Mouse (Mus musculus) mouse embryonic stem cell (cell line): ENCODE results near the gene Zfhx3.

Source experiments
- in situ Hi-C, 2 experiments: fragments of 300-500 bp; cut with MboI; formaldehyde crosslinking; loops; 1 replicate in 1 of 2; 3 replicates in 1 of 2; pipeline ENCODE4 v1.14.3; 2019 to 2020; ENCODE audit warnings: low sequenced_read_pairs in 2 of 2, low pct_unique_long_range_greater_than_20kb in 1 of 2, mixed read lengths in 1 of 2; ENCODE audit not compliant: unreplicated experiment in 1 of 2

Gene Zfhx3

GRCm38 (mm10) chr8:108886599-108887255, 944.3 kb downstream of the Zfhx3 start:
- in situ Hi-C loops = no loop called here

GRCm38 (mm10) chr8:108887256-108887615, 944.8 kb downstream of the Zfhx3 start:
- in situ Hi-C loops = no loop called here

GRCm38 (mm10) chr8:108887890-108888289, 945.4 kb downstream of the Zfhx3 start:
- in situ Hi-C loops = no loop called here

GRCm38 (mm10) chr8:108888924-108889323, 946.5 kb downstream of the Zfhx3 start:
- in situ Hi-C loops = no loop called here

GRCm38 (mm10) chr8:108889406-108889805, 947.0 kb downstream of the Zfhx3 start:
- in situ Hi-C loops = no loop called here

- in situ Hi-C loops = no loop called here
Measured at GRCm38 (mm10) chr8:108894287-108894686, 951.8 kb downstream of the Zfhx3 start.

- in situ Hi-C loops = no loop called here
Measured at GRCm38 (mm10) chr8:108896468-108897346, 954.3 kb downstream of the Zfhx3 start.

GRCm38 (mm10) chr8:108897347-108898100, 955.1 kb downstream of the Zfhx3 start:
- in situ Hi-C loops = no loop called here

GRCm38 (mm10) chr8:108899251-108899771, 956.9 kb downstream of the Zfhx3 start:
- in situ Hi-C loops = no loop called here

GRCm38 (mm10) chr8:108900541-108900940, 958.1 kb downstream of the Zfhx3 start:
- in situ Hi-C loops = no loop called here

- in situ Hi-C loops = no loop called here
Measured at GRCm38 (mm10) chr8:108901208-108901607, 958.8 kb downstream of the Zfhx3 start.

GRCm38 (mm10) chr8:108903550-108903949, 961.1 kb downstream of the Zfhx3 start:
- in situ Hi-C loops = no loop called here

GRCm38 (mm10) chr8:108904288-108904971, 962.0 kb downstream of the Zfhx3 start:
- in situ Hi-C loops = no loop called here

- in situ Hi-C loops = no loop called here
Measured at GRCm38 (mm10) chr8:108908066-108908465, 965.6 kb downstream of the Zfhx3 start.

- in situ Hi-C loops = no loop called here
Measured at GRCm38 (mm10) chr8:108908540-108908939, 966.1 kb downstream of the Zfhx3 start.

- in situ Hi-C loops = no loop called here
Measured at GRCm38 (mm10) chr8:108909035-108909434, 966.6 kb downstream of the Zfhx3 start.

- in situ Hi-C loops = no loop called here
Measured at GRCm38 (mm10) chr8:108909455-108909854, 967.0 kb downstream of the Zfhx3 start.

- in situ Hi-C loops = no loop called here
Measured at GRCm38 (mm10) chr8:108910843-108911242, 968.4 kb downstream of the Zfhx3 start.
